Mouse (Mus musculus) lung, embryonic 16.5 days (tissue): Measurements from ENCODE around the gene Rara. TPM values are rescaled to one million over a fixed set of nuclear protein-coding genes. Genes with fewer than 3 reads are reported as not detected.
A peak's percentile ranks its signal among the peaks of the same experiment; 100 is the strongest.

ENCODE experiments used
- ATAC-seq: fragments of 200-750 bp; cut with Nextera tagmentation; 2 replicates; pipeline ENCODE4 v1.8.0; 2017; ENCODE audit warnings: low read depth, mild to moderate bottlenecking, moderate library complexity
- H3K27ac ChIP-seq: fragments of 300-500 bp; sonication (generic); 2 replicates; pipeline ENCODE4 v1.5.1; 2014; ENCODE audit warnings: mild to moderate bottlenecking, control low read depth, low read length
- H3K27me3 ChIP-seq: fragments of 300-500 bp; sonication (generic); 2 replicates; pipeline ENCODE4 v1.6.1; 2014; ENCODE audit warnings: low read depth, low read length, mixed read lengths; ENCODE audit not compliant: control insufficient read depth, insufficient read depth
- H3K36me3 ChIP-seq: fragments of 300-500 bp; sonication (generic); 2 replicates; pipeline ENCODE4 v1.6.1; 2014; ENCODE audit warnings: low read length; ENCODE audit not compliant: control insufficient read depth, insufficient read depth
- H3K4me1 ChIP-seq: fragments of 300-500 bp; sonication (generic); replicated peaks from 2 replicates; pipeline ENCODE4 v1.6.1; 2014; ENCODE audit warnings: low read length, mixed read lengths; ENCODE audit not compliant: control insufficient read depth, insufficient read depth
- H3K4me2 ChIP-seq: fragments of 300-500 bp; sonication (generic); 2 replicates; pipeline ENCODE4 v1.6.1; 2014; ENCODE audit warnings: low read depth, low read length, control low read depth
- H3K4me3 ChIP-seq: fragments of 300-500 bp; sonication (generic); 2 replicates; pipeline ENCODE4 v1.5.1; 2014; ENCODE audit warnings: mild to moderate bottlenecking, low read length, control low read depth
- H3K9ac ChIP-seq: fragments of 300-500 bp; sonication (generic); 2 replicates; pipeline ENCODE4 v1.6.1; 2014; ENCODE audit warnings: low read length, control low read depth
- H3K9me3 ChIP-seq: fragments of 300-500 bp; sonication (generic); 2 replicates; pipeline ENCODE4 v1.6.1; 2016; ENCODE audit warnings: low read length; ENCODE audit not compliant: control insufficient read depth
- WGBS: fragments of 180-500 bp; shearing (Covaris S2); extraction: QIAGEN DNeasy Blood & Tissue Kit; methylation state at CpG from one replicate; pipeline ENCODE4 v1.1.7; 2014; 5-methylcytosine and 5-hydroxymethylcytosine counted together
- polyA plus RNA-seq: library from polyadenylated mRNA; unstranded; fragments of >200 nt; fragmentation: Nextera tagmentation; extraction: Ambion mirVana; gene quantifications from 2 replicates; pipeline ENCODE4 v1.2.1, GENCODE M21; 2015

The Rara gene
- polyA plus RNA-seq, 1 experiment from 2014 or later: 35.4 TPM

- no peaks in the 10 kb centered on the region for H3K27me3 ChIP-seq
- H3K4me2 ChIP-seq: peak overlapping the region; percentile 83
- H3K9ac ChIP-seq: peak overlapping the region; percentile 69
- peak overlapping the region; percentile 72 for H3K4me3 ChIP-seq
- H3K9me3 ChIP-seq: no peaks in the 10 kb centered on the region
- no peak for ATAC-seq
- H3K4me1 ChIP-seq: peaks cover 79% of the 10 kb centered on the region
- no peaks in the 10 kb centered on the region for H3K36me3 ChIP-seq
- WGBS: 38% methylated on average over 10 of the region's 11 CpGs
- H3K27ac ChIP-seq: peak overlapping the region; percentile 98
These were observed 12.5 kb downstream of the Rara start for GRCm38 (mm10) chr11:98939953-98940641.

DNA sequence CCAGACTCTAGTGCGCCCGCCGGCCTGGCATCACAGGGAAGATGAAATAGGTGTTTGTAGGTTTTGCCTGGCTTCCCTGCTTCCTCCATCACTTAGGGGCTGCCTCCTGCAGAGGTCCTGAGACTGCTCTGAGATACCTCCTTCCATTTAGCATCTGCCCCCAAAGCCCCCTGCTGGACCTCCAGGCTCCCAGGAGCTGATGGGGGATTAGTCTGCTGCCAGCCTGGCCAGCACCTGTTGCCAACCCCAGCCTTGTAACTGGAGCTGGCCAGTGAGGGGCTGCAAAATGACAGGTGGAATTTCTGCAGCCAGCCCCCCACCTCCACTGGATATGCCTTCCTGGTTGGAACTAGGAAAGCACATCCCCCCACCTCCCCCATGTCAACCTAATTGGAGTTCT is 13.2 kb downstream of the Rara start:
- H3K9ac ChIP-seq: peak overlapping the region; percentile 69
- peaks cover 85% of the 10 kb centered on the region for H3K4me1 ChIP-seq
- H3K4me2 ChIP-seq: peak overlapping the region; percentile 83
- no peaks in the 10 kb centered on the region for H3K27me3 ChIP-seq
- WGBS: 19% methylated on average over 3 of the region's 3 CpGs
- H3K27ac ChIP-seq: peak overlapping the region; percentile 98
- H3K4me3 ChIP-seq: peak overlapping the region; percentile 72
- no peak for ATAC-seq
- H3K9me3 ChIP-seq: no peaks in the 10 kb centered on the region
- H3K36me3 ChIP-seq: no peaks in the 10 kb centered on the region

GRCm38 (mm10) chr11:98941341-98941825 is 13.8 kb downstream of the Rara start:
- no peaks in the 10 kb centered on the region for H3K27me3 ChIP-seq
- peak; percentile 14 for ATAC-seq
- H3K4me2 ChIP-seq: peak overlapping the region; percentile 83
- peak overlapping the region; percentile 72 for H3K4me3 ChIP-seq
- H3K9me3 ChIP-seq: no peaks in the 10 kb centered on the region
- H3K4me1 ChIP-seq: peaks cover 83% of the 10 kb centered on the region
- WGBS: 3% methylated on average over 12 of the region's 12 CpGs
- peak overlapping the region; percentile 98 for H3K27ac ChIP-seq
- peak overlapping the region; percentile 69 for H3K9ac ChIP-seq
- no peaks in the 10 kb centered on the region for H3K36me3 ChIP-seq

DNA sequence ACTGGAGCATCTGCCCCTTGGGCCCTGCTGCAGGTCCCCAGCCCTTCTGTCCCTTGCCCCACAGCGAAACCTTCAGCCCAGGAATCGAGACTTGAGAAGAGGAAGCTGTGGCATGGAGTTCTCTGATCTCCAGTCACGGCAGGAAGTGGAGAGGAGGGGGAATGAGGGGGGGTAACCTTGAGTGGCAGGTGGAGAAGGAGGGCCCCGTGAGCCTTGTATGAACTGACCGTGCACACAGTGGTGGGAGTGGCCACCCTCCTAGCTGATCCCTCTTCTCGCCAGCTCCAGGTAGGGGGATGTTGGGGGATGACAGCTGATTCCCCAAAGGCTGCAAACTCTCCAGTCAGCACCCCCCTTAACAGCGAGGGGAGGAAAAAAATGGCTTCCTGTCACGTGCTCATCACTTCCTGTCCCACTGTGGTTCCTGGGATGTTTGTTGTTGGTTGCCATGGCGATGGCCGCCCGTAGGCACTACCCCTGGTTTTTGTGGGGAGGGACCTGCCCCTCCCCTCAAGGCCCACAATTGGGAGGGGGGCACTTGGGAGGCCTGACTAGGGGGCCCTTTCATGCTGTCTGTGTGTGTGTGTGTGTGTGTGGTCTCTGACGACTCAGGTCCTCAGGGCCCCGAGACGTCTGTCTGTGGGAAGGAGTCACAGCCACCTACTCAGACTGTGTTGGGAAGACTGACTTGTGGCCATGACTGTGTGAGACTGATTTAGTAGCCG is 14.4 kb downstream of the Rara start:
- H3K4me3 ChIP-seq: peak overlapping the region; percentile 72
- WGBS: 2% methylated on average over 13 of the region's 15 CpGs
- H3K4me1 ChIP-seq: peaks cover 78% of the 10 kb centered on the region
- H3K4me2 ChIP-seq: peak overlapping the region; percentile 83
- ATAC-seq: peak; percentile 30
- H3K27me3 ChIP-seq: no peaks in the 10 kb centered on the region
- H3K9ac ChIP-seq: peak overlapping the region; percentile 69
- H3K27ac ChIP-seq: peak overlapping the region; percentile 98
- H3K9me3 ChIP-seq: no peaks in the 10 kb centered on the region
- H3K36me3 ChIP-seq: no peaks in the 10 kb centered on the region

DNA sequence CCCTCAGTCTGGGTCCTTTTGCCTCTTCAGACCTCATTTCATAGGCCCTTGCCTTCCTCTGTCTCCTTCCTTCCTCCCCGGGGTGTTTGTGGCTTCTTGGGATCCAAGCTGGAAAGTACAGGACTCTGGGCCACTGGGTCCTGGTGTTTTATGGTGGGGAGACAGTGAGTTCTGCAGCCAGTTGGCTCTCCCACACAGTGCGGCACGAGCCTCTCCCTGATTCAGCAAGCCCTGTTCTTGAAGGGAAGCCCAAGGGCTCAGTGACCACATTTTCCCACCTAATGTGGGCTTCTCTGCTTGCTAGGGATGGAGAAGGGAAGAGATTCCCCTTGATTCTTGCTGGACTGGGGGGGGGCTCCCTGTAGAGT is 14.9 kb downstream of the Rara start:
- H3K27ac ChIP-seq: peak overlapping the region; percentile 98
- peak overlapping the region; percentile 83 for H3K4me2 ChIP-seq
- peak overlapping the region; percentile 49 for H3K9ac ChIP-seq
- 19% methylated on average over 3 of the region's 3 CpGs for WGBS
- peaks cover 82% of the 10 kb centered on the region for H3K4me1 ChIP-seq
- H3K27me3 ChIP-seq: no peaks in the 10 kb centered on the region
- H3K9me3 ChIP-seq: no peaks in the 10 kb centered on the region
- peak overlapping the region; percentile 72 for H3K4me3 ChIP-seq
- ATAC-seq: no peak
- H3K36me3 ChIP-seq: no peaks in the 10 kb centered on the region

- no peaks in the 10 kb centered on the region for H3K27me3 ChIP-seq
- ATAC-seq: peak; percentile 36
- H3K9ac ChIP-seq: peak overlapping the region; percentile 49
- peak overlapping the region; percentile 83 for H3K4me2 ChIP-seq
- H3K27ac ChIP-seq: peak overlapping the region; percentile 98
- no peaks in the 10 kb centered on the region for H3K36me3 ChIP-seq
- WGBS: 25% methylated on average over 8 of the region's 8 CpGs
- H3K4me1 ChIP-seq: peaks cover 87% of the 10 kb centered on the region
- no peak overlapping the region; the same call in 1 of the 2 replicates for H3K4me3 ChIP-seq
- no peaks in the 10 kb centered on the region for H3K9me3 ChIP-seq
These were observed 15.5 kb downstream of the Rara start for GRCm38 (mm10) chr11:98942923-98943641.

- peak overlapping the region; percentile 83; the same call in 1 of the 2 replicates for H3K4me2 ChIP-seq
- peak overlapping the region; percentile 53 for H3K9ac ChIP-seq
- H3K27ac ChIP-seq: peak overlapping the region; percentile 98
- H3K9me3 ChIP-seq: no peaks in the 10 kb centered on the region
- H3K36me3 ChIP-seq: no peaks in the 10 kb centered on the region
- H3K4me1 ChIP-seq: peaks cover 80% of the 10 kb centered on the region
- H3K27me3 ChIP-seq: no peaks in the 10 kb centered on the region
- ATAC-seq: no peak
- WGBS: 34% methylated on average over 14 of the region's 14 CpGs
- H3K4me3 ChIP-seq: no peak overlapping the region
These were observed 16.3 kb downstream of the Rara start for GRCm38 (mm10) chr11:98943741-98944461.

DNA sequence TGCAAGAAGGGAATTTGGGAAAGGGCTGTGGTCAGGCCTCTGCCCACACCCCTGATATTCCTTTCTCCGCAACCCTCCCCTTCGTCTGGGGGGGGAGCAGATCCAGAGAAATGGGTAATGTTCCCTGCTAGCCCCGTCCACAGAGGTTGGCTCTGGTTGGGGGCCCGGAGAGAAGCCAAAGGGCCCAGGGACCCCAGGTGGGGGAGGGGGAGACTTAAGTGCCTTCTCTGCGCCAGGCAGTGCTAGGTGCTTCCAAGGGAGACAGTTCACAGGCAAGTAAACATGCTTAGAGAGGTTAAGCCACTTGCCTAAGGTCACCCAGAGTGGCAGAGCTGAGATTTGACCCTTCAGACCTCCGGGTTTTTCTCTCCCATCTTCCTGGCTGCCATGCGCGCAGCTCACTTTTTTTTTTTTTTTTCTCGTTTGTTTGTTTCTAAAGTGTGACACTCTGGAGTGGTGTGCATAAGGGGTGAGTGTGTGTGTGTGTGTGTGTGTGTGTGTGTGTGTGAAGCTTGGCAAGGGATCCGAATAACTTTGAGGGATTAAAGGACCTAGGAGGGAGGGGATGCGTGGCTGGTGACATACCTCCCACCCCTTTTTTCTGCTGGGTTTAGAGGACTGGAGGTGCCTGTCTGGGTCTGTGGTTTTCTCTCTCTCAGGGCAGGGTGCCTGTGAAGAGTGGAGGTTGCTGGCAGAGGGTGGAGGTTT is 17.4 kb downstream of the Rara start:
- no peak for ATAC-seq
- Histone ChIP-seq H3K4me2 (peak overlapping the region; percentile 83; the same call in 1 of the 2 replicates), H3K9ac (peak overlapping the region; percentile 53), H3K4me3 (no peak overlapping the region), H3K36me3 (no peaks in the 10 kb centered on the region; the same call in 1 of the 2 replicates), H3K9me3 (no peaks in the 10 kb centered on the region), H3K27ac (peak overlapping the region; percentile 98), H3K27me3 (no peaks in the 10 kb centered on the region), H3K4me1 (peaks cover 77% of the 10 kb centered on the region)
- WGBS: 24% methylated on average over 11 of the region's 11 CpGs
